Mouse (Mus musculus) myocyte (in vitro differentiated cells): Measurements from ENCODE around the gene Klhdc3. TPM values are rescaled to one million over a fixed set of nuclear protein-coding genes. Genes with fewer than 3 reads are reported as not detected.

ENCODE experiments used
- H3K27me3 ChIP-seq: one replicate; pipeline ENCODE4 v1.6.1; 2011; ENCODE audit not compliant: control insufficient read depth, insufficient read depth, insufficient read length
- H3K36me3 ChIP-seq: one replicate; pipeline ENCODE4 v1.6.1; 2011; ENCODE audit not compliant: control insufficient read depth, insufficient read depth
- H3K4me2 ChIP-seq: one replicate; pipeline ENCODE4 v1.6.1; 2011; ENCODE audit warnings: low read depth, control low read depth
- H3K4me3 ChIP-seq: one replicate; pipeline ENCODE4 v1.5.1; 2011; ENCODE audit warnings: mild to moderate bottlenecking, control low read depth, moderate library complexity
- H3K79me2 ChIP-seq: one replicate; pipeline ENCODE4 v1.6.1; 2011; ENCODE audit not compliant: control insufficient read depth, insufficient read depth
- H3ac ChIP-seq: one replicate; pipeline ENCODE4 v1.6.1; 2011; ENCODE audit not compliant: control insufficient read depth, insufficient read length
- CEBPB ChIP-seq: IDR thresholded peaks from 2 replicates; pipeline ENCODE4 v1.6.1; 2011; ENCODE audit warnings: mild to moderate bottlenecking, moderate library complexity; ENCODE audit not compliant: poor library complexity, insufficient read depth, severe bottlenecking
- E2F4 ChIP-seq: IDR thresholded peaks from one replicate; pipeline ENCODE4 v1.6.1; 2011; ENCODE audit warnings: mild to moderate bottlenecking, control low read depth, moderate library complexity; ENCODE audit not compliant: insufficient read depth
- MAX ChIP-seq: IDR thresholded peaks from one replicate; pipeline ENCODE4 v1.6.1; 2011; ENCODE audit warnings: low read depth, mild to moderate bottlenecking, control low read depth
- MYOD1 ChIP-seq, 3 experiments: IDR thresholded peaks; one replicate each; pipeline ENCODE4 v1.6.1; 2011; ENCODE audit warnings: control low read depth in 2 of 3, low read depth in 2 of 3, mild to moderate bottlenecking in 2 of 3, moderate library complexity in 1 of 3; ENCODE audit not compliant: insufficient read length in 2 of 3, control insufficient read depth in 1 of 3
- MYOG ChIP-seq, 3 experiments: IDR thresholded peaks; one replicate each; pipeline ENCODE4 v1.6.1; 2011; ENCODE audit warnings: control low read depth in 2 of 3, low read depth in 2 of 3, mild to moderate bottlenecking in 2 of 3; ENCODE audit not compliant: insufficient read length in 2 of 3, control insufficient read depth in 1 of 3, insufficient read depth in 1 of 3
- POLR2A ChIP-seq: IDR thresholded peaks from one replicate; pipeline ENCODE4 v1.6.1; 2011; ENCODE audit warnings: low read depth, mild to moderate bottlenecking, control low read depth, moderate library complexity; ENCODE audit not compliant: insufficient read length
- POLR2AphosphoS2 ChIP-seq: IDR thresholded peaks from one replicate; pipeline ENCODE4 v1.6.1; 2011; ENCODE audit warnings: low read depth, control low read depth; ENCODE audit not compliant: insufficient read length
- REST ChIP-seq: IDR thresholded peaks from one replicate; pipeline ENCODE4 v1.6.1; 2011; ENCODE audit warnings: mild to moderate bottlenecking, control low read depth, moderate library complexity; ENCODE audit not compliant: insufficient read depth, insufficient read length
- SRF ChIP-seq: IDR thresholded peaks from one replicate; pipeline ENCODE4 v1.6.1; 2011; ENCODE audit warnings: low read depth; ENCODE audit not compliant: control insufficient read depth, insufficient read length
- TCF12 ChIP-seq: IDR thresholded peaks from one replicate; pipeline ENCODE4 v1.6.1; 2011; ENCODE audit warnings: mild to moderate bottlenecking, control low read depth; ENCODE audit not compliant: poor library complexity, insufficient read depth, severe bottlenecking
- TCF3 ChIP-seq: IDR thresholded peaks from one replicate; pipeline ENCODE4 v1.6.1; 2011; ENCODE audit warnings: low read depth, control low read depth; ENCODE audit not compliant: insufficient read length
- USF1 ChIP-seq: IDR thresholded peaks from one replicate; pipeline ENCODE4 v1.6.1; 2011; ENCODE audit warnings: low read depth, mild to moderate bottlenecking, control low read depth, moderate library complexity
- polyA plus RNA-seq: library from polyadenylated mRNA; unstranded; fragments of >200 nt; fragmentation: generic; extraction: Trizol; gene quantifications from one replicate; pipeline ENCODE4 v1.2.1, GENCODE M21; 2012; ENCODE audit warnings: missing spikeins

Gene Klhdc3
- polyA plus RNA-seq, 1 experiment: 128 TPM

DNA sequence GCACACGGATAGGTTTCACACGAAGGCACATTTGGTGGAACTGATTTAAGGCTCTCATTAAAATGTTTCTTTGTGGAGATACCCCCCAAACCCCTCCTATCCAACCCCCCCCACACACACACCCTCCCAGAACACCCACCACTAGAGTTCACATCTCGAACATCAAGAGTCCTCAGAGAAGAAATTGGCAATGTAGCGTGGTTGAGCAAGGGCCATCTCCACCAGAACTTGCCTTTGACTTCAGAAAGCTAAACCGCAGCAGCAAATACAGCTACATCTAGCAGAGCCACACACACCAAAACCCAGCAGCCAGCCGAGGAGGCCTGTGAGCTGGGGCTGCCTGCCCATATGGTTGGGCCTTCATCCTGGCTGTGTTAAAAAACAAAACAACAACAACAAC lies 53.3 kb downstream of the Klhdc3 start:
- TF ChIP-seq POLR2AphosphoS2 (no peak), POLR2A (no peak), E2F4 (no peak), USF1 (no peak), SRF (no peak), MYOD1 (IDR thresholded peaks at IDR 0.05; ENCODE audit: control insufficient read depth in 1 of 3, insufficient read length in 2 of 3, low read depth in 2 of 3) (no peak), TCF12 (no peak), REST (no peak)
- no peak overlapping the region for H3ac ChIP-seq
- peaks cover 5% of the 10 kb centered on the region for H3K79me2 ChIP-seq
- H3K36me3 ChIP-seq: no peaks in the 10 kb centered on the region
- H3K27me3 ChIP-seq: no peaks in the 10 kb centered on the region
- H3K4me3 ChIP-seq: peak overlapping the region; percentile 47
- peak overlapping the region; percentile 78 for H3K4me2 ChIP-seq

DNA sequence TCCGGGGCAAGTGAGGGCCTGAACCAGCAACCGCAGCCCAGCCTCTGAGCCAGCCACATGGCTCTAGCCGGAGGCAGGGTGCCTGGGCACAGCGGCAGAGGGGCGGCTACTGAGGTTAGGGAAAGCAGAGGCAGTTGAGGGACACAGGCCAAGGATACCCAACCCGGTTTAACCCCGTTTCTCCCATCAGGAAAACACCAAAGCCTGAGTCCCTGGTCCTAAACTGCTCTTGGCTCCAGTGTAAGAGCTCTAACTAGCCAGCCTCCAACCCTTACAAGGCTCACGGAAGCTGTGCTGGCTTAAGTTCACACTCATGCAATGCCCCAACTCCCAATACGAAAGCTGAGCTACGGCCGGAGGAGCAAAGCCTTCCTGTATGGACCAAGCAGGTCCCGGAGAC lies 56.1 kb downstream of the Klhdc3 start:
- Histone ChIP-seq H3K79me2 (peaks cover 10% of the 10 kb centered on the region), H3K4me2 (no peak overlapping the region), H3K4me3 (no peak overlapping the region), H3ac (no peak overlapping the region), H3K36me3 (no peaks in the 10 kb centered on the region), H3K27me3 (no peaks in the 10 kb centered on the region)
- TF ChIP-seq MYOD1 (IDR thresholded peaks at IDR 0.05; ENCODE audit: control insufficient read depth in 1 of 3, insufficient read length in 2 of 3, low read depth in 2 of 3) (no peak), TCF12 (no peak), E2F4 (no peak), USF1 (no peak), TCF3 (no peak), SRF (no peak), POLR2AphosphoS2 (no peak), POLR2A (no peak), MAX (no peak), MYOG (IDR thresholded peaks at IDR 0.05; ENCODE audit: control insufficient read depth in 1 of 3, insufficient read depth in 1 of 3, insufficient read length in 2 of 3, low read depth in 2 of 3) (no peak), CEBPB (no peak)

Other genes with a start within 250 kb of the Klhdc3 start
- gene Slc22a7, start 242.5 kb downstream of the Klhdc3 start, polyA plus RNA-seq: not detected
- not detected for gene Ttbk1, start 193.2 kb downstream of the Klhdc3 start, polyA plus RNA-seq
- 22.6 TPM for gene Dnph1, start 184.2 kb downstream of the Klhdc3 start, polyA plus RNA-seq
- gene Cul9, start 134.5 kb downstream of the Klhdc3 start, polyA plus RNA-seq: 0.43 TPM
- gene Srf, start 124.7 kb downstream of the Klhdc3 start, polyA plus RNA-seq: 51.1 TPM
- 15.6 TPM for gene Ptk7, start 51.4 kb downstream of the Klhdc3 start, polyA plus RNA-seq
- gene Klc4, start 34.9 kb downstream of the Klhdc3 start, polyA plus RNA-seq: 19.2 TPM
- gene Mrpl2, start 34.7 kb downstream of the Klhdc3 start, polyA plus RNA-seq: 248 TPM
- gene Cul7, start 30.6 kb downstream of the Klhdc3 start, polyA plus RNA-seq: 44.4 TPM
- gene Rrp36, start 6.6 kb downstream of the Klhdc3 start, polyA plus RNA-seq: 45.8 TPM
- 145 TPM for gene Mea1, start 2.1 kb downstream of the Klhdc3 start, polyA plus RNA-seq
- 79.6 TPM for gene Ppp2r5d, start 24.2 kb upstream of the Klhdc3 start, polyA plus RNA-seq
- gene Pex6, start 30.5 kb upstream of the Klhdc3 start, polyA plus RNA-seq: 29.6 TPM
- gene Gnmt, start 48.3 kb upstream of the Klhdc3 start, polyA plus RNA-seq: 0.11 TPM
- gene Cnpy3, start 71.3 kb upstream of the Klhdc3 start, polyA plus RNA-seq: 35.8 TPM
- 0.06 TPM for gene Ptcra, start 82.8 kb upstream of the Klhdc3 start, polyA plus RNA-seq
- gene 2310039H08Rik, start 91.7 kb upstream of the Klhdc3 start, polyA plus RNA-seq: 63.8 TPM
- gene Rpl7l1, start 101.8 kb upstream of the Klhdc3 start, polyA plus RNA-seq: 74.3 TPM
- 5.1 TPM for gene Bicral, start 177.6 kb upstream of the Klhdc3 start, polyA plus RNA-seq
- gene Tbcc, start 209.8 kb upstream of the Klhdc3 start, polyA plus RNA-seq: 46.1 TPM
- gene Prph2, start 229.5 kb upstream of the Klhdc3 start, polyA plus RNA-seq: not detected